In genomic region chr14:61788998-61789790, GRCm38 (mm10) we compare ENCODE assay signal across 9 mouse cellular contexts.
A peak's percentile ranks its signal among the peaks of the same experiment; 100 is the strongest.
DNase-seq lines count a peak whose midpoint lies in the region; ATAC-seq and TF ChIP-seq lines count a peak whose summit lies in the region.
"Had no signal": no experiment of that assay in that cellular context is flagged by ENCODE, and none has a peak within 500 bp of the region (broad histone marks: within the 10 kb centered on the region; RNA-seq: fewer than 3 reads in every experiment).

No protein-coding gene starts in this region.

- no peak for TF ChIP-seq CTCF in brain, embryonic 14.5 days (IDR thresholded peaks at IDR 0.05; ENCODE audit: borderline replicate concordance, extremely low read depth, insufficient read depth, insufficient read length)
- TF ChIP-seq CTCF in lung, postnatal 0 days (IDR thresholded peaks at IDR 0.05): no peak

- H3K4me2 ChIP-seq in lung, postnatal 0 days (replicated peaks; ENCODE audit: low read depth, low read length): no peak overlapping the region
- H3K4me2 ChIP-seq: neural tube, embryonic 12.5 days had no signal

- H3K27me3 ChIP-seq in lung, postnatal 0 days (replicated peaks; ENCODE audit: insufficient read depth, low read length): no peaks in the 10 kb centered on the region
- H3K27me3 ChIP-seq: neural tube, embryonic 12.5 days had no signal

- no peak overlapping the region for H3K9ac ChIP-seq in lung, postnatal 0 days (replicated peaks; ENCODE audit: low read depth)
- H3K9ac ChIP-seq: neural tube, embryonic 12.5 days had no signal

- intact Hi-C loops in heart, postnatal 14 days (cut with DNase I): no loop called here

- TF ChIP-seq POLR2A in brain, embryonic 14.5 days (IDR thresholded peaks at IDR 0.05; ENCODE audit: borderline replicate concordance, extremely low read depth, insufficient read depth, insufficient read length, poor library complexity, severe bottlenecking): no peak

- 70% methylated on average over 20 of the region's 20 CpGs for WGBS in lung, postnatal 0 days

- TF ChIP-seq EP300 in lung, postnatal 0 days (IDR thresholded peaks at IDR 0.05): no peak

- peak; percentile 32 for ATAC-seq in lung, postnatal 0 days

- H3K4me3 ChIP-seq in lung, postnatal 0 days (ENCODE audit: low read depth, low read length): no peak overlapping the region
- H3K4me3 ChIP-seq: neural tube, embryonic 12.5 days had no signal

- DNase-seq in layer of hippocampus, postnatal 10 days (ENCODE audit: low spot score in 2 of 2): peak; percentile 36 to 55
- no peak for DNase-seq in layer of hippocampus, adult 18-20 months (ENCODE audit: low spot score in 2 of 2)
- DNase-seq in brain, embryonic 14.5 days (ENCODE audit: low read depth): peak; percentile 52
- peak; percentile 29 to 41 for DNase-seq in heart, postnatal 14 days
- DNase-seq in lung, postnatal 0 days (ENCODE audit: low spot score): peak; percentile 58
- DNase-seq in embryo, embryonic 9.5 days (ENCODE audit: extremely low spot score): no peak
- no peak for DNase-seq in adipocyte (ENCODE audit: low spot score)
- DNase-seq in ovary, adult 18-20 months (ENCODE audit: low spot score): no peak

- H3K36me3 ChIP-seq in lung, postnatal 0 days (ENCODE audit: insufficient read depth, low read length): no peaks in the 10 kb centered on the region
- H3K36me3 ChIP-seq: neural tube, embryonic 12.5 days had no signal

- no peaks in the 10 kb centered on the region for H3K9me3 ChIP-seq in lung, postnatal 0 days (ENCODE audit: low read length)
- H3K9me3 ChIP-seq: neural tube, embryonic 12.5 days had no signal

- no peak overlapping the region for H3K27ac ChIP-seq in lung, postnatal 0 days (ENCODE audit: low read length)
- H3K27ac ChIP-seq: neural tube, embryonic 12.5 days had no signal

- H3K4me1 ChIP-seq in lung, postnatal 0 days (ENCODE audit: insufficient read depth, low read depth, low read length): no peaks in the 10 kb centered on the region
- H3K4me1 ChIP-seq: neural tube, embryonic 12.5 days had no signal

Comparison
In these comparisons a context has a peak if more than half of its experiments do, and no peak if none do; other contexts are left out.
1. DNase-seq: peak in layer of hippocampus, postnatal 10 days (2 of 2), brain, embryonic 14.5 days (single experiment), heart, postnatal 14 days (2 of 2) and lung, postnatal 0 days (single experiment); none in layer of hippocampus, adult 18-20 months (0 of 2), embryo, embryonic 9.5 days (single experiment), adipocyte (single experiment) and ovary, adult 18-20 months (single experiment).